Mouse (Mus musculus) right cerebral cortex, postnatal 10 days (tissue): ENCODE data around the gene Drg2.
"Not testable (repeated sequence)": the region's sequence is repeated elsewhere in the genome, so short reads cannot be mapped to it uniquely, and the experiment has no call there.

Experiments
- DNase-seq, 2 experiments: peaks; one replicate each; pipeline ENCODE4 v3.0.0; 2021; ENCODE audit warnings: low spot score in 2 of 2

Drg2 gene

DNA sequence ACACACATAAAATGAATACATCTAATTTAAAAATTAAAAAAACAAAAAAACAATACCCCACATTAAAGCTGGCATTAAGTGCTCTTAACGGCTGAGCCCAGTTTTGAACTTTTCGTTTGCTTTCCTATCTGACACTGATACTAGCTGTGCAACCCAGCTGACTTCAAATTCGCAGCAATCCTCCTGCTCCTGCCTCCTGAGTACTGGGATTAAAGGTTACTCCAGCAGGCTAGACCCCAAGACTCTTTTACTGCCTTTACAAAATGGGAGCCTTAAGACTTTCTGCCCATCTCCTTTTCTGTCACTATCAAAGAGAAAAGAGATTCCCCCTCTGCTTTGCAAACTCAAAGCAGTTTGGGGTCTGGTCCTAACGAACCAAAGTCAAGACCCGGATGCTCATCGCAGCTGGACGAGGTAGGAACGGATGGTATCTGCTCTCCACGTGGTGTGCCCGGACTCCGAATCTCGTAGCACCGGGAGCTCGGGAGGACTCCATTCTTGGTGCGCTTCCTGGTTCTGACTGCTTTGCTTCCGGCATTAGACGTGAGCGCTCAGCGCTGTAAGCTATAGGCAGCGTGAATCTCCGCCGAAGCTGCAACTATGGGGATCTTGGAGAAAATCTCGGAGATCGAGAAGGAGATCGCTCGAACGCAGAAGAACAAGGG, at the start of gene Drg2:
Drg2 (plus strand) TSS at position 512 of the 665 bp plus-strand sequence.
- DNase-seq, result peak; percentile 93 to 95

DNA sequence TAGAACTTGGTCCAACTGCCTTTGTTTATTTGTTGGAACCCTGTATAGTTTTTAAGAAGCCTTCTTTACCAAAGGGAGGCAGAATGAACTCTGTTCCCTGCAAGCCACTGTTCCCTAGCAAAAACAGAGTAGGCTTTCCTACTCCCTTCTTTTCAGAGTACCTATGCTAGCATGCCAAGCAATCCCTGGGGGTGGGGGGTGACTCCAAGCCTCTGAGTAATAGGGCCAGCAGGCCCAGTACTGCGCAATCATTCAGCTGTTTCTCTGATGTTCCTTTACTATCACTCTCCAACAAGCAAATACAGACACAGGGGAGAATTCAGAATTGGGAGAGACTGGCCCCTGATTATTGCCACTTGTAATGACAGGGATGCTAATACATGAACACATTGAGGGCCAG, 47.8 kb upstream of the Drg2 start:
- no peak for DNase-seq

DNA sequence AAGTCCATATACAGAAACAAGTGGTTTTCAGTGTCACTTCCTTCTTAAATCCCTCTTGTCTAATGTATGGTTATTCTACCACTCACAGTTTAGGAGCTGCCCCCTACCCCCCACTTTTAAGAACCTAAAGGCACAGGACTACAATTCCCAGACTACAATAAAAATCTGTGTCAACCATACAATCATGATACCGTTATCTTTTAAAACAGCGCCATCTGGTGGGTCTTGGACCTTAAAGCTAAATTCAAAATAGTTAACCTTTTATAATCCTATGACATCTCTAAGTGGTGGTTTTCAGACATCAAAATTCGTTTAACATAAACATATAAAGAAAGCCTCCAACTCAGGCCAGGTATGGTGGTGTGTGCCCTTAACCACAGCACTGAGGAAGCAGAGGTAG, 42.2 kb upstream of the Drg2 start:
- DNase-seq, result peak; percentile 55 to 71

DNA sequence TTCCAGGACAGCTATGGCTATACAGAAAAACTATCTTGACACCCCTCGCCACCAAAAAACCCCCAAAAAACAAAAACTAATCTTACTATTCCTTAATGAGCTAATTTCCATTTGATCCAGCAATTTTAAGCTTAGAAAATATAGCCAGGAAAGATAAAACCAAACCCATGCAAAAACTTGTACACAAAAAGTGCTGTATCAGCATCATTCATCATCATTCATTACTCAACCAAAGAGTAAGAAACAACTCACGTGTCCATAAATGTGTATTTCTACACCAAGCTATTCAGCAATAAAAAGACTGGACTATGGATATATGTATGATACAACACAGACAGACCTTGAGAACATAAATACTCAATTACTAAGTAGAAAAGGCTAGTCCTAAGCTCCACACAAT, 41.5 kb upstream of the Drg2 start:
- no peak for DNase-seq

DNA sequence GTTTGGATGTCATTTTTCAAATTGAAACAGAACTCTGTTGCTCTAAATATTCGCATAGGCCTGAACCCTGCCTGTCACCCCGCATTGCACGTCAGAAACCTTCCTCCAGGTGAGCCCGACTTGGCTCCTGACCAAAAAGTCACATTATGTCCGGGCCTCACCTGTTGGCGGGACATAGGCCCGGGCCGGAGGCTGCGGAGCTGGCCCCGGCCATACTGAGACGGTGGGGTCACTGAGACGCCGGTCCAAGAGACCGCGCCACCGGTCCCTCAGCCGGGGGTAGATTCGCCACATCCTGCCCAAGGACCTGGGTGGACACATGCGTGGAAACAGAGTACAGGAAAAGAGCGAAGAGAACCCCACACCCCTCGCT, 37.8 kb upstream of the Drg2 start:
- no peak for DNase-seq

DNA sequence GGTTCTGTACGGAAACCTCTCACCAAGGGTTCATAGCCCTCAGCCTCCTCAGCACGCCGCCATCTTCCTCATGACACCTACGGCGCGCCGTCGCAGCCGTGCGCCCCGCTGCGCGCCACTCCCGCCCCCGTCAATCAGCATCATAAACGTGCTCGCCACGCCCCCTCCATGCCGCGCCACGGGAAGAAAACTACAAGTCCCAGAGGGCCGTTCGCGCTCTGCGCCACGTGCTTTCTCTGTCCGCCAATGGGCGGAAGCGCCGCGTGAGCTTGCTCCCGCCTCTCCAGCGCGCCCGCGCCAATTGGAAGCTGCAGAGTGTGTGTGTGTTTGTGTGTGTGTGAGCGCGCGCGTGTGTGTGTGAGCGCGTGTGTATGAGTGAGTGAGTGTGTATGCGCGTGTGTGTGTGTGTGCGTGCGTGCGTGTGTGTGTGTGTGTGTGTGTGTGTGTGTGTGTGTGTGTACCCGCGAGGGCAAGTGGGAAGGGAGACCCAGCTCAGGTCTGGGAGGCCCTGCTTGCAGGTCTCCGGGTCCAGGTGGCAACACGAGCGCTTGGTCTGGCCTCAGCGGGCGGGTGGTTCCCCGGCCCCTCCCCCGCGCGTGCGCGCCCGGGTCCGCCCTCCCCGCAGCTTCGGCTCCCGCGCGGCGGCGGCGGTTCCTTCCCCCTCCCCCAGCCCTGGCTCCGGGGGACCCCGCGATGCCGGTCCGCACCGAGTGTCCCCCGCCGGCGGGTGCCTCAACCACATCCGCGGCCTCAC, 37.3 kb upstream of the Drg2 start, which contains the start of gene Gid4:
Gid4 (plus strand) TSS at position 183 of the 754 bp plus-strand sequence.
- DNase-seq, result peak; percentile 99 to 100

DNA sequence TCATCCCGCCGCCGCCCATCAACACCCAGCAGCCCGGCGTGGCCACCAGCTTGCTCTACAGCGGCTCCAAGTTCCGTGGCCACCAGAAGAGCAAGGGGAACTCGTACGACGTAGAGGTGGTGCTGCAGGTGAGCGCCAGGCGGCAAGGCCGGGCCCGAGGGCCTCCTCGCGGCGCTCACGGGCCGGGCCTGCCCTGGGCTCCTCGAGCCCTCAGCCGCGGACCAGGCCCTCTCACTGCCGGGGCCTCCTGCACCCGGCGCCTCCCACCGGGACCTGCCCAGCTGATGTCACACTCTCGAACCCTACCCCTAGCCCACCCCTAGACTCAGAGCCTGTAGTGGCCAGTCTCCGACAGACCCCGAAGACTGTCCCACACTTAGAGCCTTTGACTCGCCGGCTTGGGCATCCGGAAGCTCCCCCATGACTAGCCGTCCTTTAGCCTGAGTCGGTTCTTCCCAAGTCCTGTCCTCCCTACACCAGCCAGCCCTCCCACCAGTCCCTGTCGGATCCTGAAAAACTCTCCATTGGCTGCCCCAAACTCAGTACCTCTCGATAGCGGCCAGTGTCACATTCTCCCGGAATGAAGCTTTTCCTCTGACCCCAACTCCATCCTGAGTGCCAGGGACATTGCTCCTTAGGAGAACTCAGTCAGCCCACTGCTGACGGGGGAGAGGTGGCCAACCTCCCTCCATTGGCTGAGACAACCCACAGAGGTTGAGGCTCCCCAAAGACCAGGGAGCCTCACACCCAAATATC, 36.5 kb upstream of the Drg2 start, which contains the start of gene Atpaf2:
Atpaf2 (minus strand) TSS at position 741 of the 756 bp plus-strand sequence.
- peak in 1 of 2 experiments; percentile 52 for DNase-seq

DNA sequence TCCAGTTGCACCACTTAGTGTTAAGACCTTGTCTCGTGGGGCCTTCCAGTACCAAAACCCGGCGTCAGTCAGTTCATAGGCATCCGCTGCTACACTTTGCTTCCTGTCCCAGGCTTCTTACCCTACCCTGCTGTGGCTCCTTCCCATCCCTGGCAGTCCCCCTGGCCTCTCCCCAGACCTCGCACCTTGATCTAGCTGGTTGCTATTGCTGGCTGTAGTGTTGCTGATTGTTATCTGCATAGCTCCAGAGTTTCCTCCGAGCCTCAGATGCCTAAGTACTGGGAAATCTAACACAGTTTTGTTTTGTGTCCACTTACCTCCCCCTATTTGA, 36.0 kb upstream of the Drg2 start:
- DNase-seq, result peak in 1 of 2 experiments; percentile 38

DNA sequence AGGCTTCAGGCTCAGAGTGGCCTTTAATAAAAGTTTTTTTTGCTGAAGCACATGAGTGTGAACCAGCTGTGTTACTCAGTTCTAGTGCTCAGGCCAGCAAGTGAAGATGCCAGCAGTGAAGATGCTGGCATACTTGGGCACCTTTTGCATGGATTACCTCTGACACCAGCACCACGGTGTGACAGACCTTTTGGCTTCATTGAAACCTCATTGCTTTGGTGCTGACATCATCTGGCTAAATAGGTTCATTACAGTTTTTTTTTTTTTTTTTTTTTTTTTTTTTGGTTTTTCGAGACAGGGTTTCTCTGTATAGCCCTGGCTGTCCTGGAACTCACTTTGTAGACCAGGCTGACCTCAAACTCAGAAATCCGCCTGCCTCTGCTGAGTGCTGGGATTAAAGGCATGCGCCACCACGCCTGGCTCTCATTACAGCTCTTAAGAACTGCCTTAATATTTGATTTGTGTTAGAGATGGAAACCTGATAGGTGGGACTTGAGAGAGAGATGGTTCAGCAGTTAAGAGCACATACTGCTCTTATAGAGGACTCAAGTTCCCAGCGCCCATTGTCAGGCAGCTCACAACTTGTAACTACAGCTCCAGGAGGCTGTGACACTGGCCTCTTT, 32.2 kb upstream of the Drg2 start:
- DNase-seq, result no peak

DNA sequence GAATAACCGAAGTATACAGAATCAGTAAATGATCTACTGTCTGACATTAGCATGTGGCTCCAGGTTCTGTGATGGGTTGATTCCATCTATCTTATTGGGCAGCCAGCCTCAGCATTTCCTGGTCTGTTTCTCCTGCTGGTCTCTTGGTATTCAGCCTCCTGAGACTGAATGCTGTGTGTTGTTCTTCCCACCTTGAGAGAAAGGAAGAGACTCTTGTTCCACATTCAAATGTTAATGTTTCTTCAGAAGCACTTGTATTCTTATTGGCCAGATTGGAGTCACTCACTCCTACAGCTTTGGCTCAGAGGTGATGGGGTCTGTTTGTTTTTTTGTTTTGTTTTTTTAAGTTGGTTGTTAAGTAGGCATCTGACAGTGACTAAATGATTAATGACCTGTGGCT, 31.4 kb upstream of the Drg2 start:
- DNase-seq, result no peak

DNA sequence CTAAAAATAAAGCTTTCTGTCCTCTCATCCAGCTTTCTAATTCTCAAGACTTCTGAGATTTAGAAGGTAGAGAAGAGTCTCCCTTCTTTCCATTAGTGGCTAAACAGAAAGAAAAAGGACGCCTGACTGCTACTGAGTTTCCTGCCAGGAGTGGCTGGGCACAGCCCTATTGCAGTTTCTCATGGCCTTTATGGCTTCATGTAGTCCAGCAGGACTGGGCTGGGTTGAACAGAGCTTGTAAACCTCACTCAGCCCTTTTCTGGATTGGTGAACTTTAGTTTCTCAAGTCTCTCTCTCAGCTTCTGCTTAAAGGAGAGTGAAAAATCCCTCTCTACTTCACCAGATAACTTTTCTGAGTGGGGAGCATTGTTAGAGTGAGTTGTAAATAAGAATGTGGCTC, 28.0 kb upstream of the Drg2 start:
- DNase-seq, result no peak

DNA sequence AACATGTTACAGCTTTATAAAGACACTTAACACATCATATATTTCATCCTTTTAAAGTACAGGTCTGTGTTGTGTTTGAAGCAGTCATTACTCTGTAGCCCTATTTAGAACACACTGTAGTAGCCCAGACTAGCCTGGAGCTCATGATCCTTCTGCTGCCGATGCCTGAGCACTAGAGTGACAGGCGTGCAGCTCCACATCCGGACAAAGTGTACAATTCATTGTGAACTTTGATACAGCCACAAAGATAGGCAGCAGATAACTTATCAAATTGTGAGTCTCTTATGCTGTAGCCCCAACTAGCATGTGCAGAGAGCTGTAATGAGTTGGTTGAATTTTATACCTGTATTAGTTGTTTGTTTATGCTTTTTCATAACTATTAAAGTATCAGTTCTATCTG, 26.8 kb upstream of the Drg2 start:
- no peak for DNase-seq

DNA sequence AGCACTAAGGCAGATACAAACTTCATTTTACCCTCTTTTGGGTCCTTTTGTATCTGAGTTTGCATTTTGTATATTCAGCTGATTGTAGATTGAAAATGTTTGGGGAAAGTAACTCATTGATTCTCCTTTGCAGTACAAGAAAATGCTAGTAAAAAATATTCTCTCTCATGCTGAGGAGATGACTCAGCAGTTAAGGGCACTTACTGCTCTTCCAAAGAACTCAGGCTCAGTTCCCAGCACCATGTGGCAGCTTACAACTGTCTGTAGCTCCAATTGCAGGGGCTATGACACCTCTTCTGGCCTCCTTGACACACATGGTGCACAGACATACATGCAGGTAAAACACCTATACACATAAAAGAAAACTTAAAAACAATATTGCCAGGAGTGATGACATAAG, 20.9 kb upstream of the Drg2 start:
- no peak for DNase-seq

DNA sequence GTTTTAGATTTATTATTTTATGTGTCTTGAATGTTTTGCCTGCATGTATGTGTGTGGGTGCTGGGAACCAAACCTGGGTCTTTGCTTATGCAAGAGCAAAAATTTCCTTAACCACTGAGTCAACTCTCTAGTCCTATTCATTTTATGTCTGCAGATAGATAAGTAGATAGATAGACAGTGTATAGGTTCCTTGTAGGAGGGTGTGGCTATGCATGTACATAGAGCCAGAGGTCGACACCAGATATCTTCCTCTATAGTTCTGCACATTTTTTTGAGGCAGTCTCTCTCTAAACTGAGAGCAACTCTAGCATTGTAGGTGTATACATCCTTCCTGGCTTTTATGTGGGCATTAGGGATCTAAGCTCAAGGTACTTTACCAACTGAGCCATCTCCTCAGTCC, 19.3 kb upstream of the Drg2 start:
- no peak for DNase-seq

DNA sequence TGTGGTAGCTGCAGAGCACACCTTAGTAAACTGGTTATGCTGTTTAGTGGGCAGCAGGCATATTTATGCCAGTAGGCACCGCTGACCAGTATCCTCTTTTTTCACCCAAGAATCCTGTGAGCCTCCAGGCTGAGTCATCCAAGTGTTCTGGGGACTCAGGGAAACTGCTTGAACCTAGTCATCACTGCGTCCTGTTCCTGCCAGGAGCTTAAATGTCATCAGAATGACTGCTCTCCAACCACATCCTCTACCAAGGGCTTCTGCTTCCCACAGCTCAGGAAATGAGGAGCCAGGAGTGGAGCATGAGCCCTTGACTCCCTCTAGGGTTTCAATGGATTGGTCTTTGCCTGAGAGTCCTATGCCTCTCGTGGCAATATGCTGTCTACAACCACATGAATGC, 17.8 kb upstream of the Drg2 start:
- no peak for DNase-seq

DNA sequence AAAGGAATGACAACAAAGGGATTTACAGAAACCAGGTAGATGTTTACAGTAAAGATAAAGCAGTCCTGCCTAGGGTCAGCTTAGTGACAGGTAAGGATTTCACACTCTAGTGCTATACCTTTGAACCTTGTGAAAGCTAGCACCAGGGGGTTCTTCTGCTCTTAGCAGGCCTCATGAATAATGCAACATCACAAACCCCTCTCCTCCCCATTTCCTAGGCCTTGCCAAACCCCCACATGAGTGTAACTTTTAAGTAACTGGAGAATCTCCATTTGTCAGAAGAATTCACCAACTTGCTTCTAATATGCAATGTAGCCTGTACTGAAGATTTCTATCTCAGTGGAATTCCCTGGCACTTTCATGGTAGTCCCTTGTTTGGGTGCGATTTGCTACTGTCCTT, 14.8 kb upstream of the Drg2 start:
- not testable (repeated sequence) for DNase-seq

DNA sequence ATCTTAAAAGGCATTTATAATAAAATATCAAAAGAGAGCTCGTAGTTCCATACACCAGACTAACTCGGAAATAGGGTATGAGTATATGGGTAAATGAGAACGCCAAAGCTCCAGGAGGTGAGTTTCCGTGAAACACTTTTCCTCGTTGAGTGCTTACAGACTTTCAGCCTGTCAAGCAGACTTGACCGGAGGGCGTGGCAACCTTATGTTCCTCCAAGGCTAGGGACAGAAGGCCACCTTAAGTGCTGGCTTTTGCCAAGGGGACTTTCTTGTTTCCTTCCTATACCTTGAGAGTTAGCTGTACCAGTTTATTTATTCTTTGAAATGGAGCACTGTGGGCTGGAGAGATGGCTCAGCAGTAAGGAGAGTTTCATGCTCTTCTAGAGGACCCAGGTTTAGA, 14.2 kb upstream of the Drg2 start:
- DNase-seq, result no peak

DNA sequence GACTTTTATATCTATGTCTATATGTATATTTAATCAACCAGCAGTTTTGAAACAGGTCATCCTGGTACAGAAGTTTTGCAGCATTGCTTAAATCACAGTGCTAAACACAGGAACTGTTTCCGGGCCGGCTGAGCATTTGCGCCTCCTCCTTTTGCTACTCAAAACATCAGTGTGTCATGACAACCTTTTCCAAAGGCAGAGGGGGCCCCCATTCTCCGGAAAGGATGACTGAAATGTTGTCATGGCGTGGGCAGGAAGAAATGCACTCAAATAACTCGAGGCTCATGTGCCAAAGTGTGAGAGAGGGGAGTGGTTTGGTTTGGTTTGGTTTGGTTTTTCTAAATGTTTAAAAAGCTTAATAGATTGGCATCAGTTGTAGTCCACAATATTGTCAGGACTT, 11.5 kb upstream of the Drg2 start:
- no peak for DNase-seq

DNA sequence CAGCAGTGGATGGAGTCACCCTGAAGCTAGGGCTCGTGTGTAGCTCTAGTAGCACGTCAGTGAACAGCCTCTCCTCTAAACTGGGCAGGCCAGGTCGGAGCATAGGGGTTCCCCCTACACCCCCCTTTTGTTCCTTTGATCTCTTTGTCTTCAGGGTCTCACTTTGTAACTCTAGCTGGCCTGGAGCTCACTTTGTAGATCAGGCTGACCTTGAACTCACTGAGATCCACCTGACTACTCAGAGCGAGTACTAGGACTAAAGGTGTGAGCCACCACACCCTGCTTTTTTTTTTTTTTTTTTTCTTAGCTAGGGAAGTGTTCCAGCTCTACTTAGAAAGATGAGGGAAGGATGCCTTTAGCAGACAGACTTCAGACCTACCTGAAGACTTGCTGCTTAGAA, 10.4 kb upstream of the Drg2 start:
- no peak for DNase-seq

DNA sequence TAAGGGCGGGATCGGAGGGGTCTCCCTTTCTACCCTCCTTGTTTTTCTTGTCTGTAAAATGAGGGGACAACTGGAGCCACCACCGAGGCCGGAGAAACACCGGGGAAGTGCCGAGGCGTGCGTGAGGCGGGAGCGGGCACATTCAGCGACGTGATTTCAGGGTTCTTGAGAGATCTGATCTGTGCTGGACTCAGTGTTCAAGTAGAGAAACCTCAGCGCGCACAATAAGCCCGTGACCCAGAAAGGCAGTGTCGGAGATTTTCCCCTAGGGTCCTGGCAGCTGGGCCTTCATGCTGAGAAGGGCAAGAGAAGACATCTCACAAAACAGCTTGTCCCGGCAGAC, 325 bp downstream of the Drg2 start:
- DNase-seq, result no peak

DNA sequence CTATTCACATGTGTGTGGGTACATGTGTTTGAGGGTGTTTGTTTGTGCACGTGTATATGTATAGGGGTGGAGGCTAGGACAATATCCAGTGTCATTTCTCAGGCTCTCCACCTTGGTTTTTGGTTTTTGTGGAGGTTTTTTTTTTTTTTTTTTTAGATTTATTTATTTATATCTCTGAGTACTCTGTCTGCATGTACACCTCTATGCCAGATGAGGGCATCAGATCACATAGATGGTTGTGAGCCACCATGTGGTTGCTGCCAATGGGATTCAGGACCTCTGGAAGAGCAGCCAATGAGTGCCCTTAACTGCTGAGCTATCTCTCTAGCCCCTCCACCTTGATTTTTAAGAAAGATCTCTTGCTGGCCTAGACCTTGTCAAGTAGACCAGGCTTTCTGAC, 3.6 kb downstream of the Drg2 start:
- no peak for DNase-seq

DNA sequence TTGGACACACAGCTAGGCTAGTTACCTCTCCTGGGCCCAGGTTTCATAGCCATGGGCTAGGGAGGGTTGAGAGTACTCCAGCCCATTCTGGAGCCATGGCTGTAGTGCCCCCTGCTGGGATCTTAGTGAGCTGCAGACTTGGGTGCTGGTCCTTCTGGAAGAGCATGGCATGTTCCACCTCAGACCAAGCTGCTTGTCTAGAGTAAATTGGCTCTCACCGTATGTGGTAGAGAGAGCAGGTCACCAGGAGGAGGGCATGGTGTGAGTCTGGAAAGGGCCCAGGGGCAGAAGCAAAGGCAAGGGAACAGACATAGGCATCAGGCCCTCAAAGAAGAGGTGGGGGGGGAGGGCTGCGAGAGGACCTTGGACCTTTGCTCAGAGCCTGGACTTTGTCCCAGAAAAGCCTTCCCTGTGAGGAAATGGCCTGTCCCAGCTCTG, 11.6 kb downstream of the Drg2 start:
- DNase-seq, result no peak
